In genomic region chr9:27758709-27759108, GRCm38 (mm10) we compare ENCODE assay signal across 17 mouse cellular contexts. TPM values are rescaled to one million over a fixed set of nuclear protein-coding genes. Genes with fewer than 3 reads are reported as not detected.
DNase-seq lines count a peak whose midpoint lies in the region.
"Had no signal": no experiment of that assay in that cellular context is flagged by ENCODE, and none has a peak within 500 bp of the region (broad histone marks: within the 10 kb centered on the region; RNA-seq: fewer than 3 reads in every experiment).

No protein-coding gene starts in this region.

- peak; percentile 27 for DNase-seq in heart, adult 11 months
- no peak for DNase-seq in heart, adult 8-10 months (ENCODE audit: low spot score)
- DNase-seq in NIH3T3 (ENCODE audit: low read depth) = peak; percentile 56
- DNase-seq in kidney, postnatal 4 days = no peak
- DNase-seq in layer of hippocampus, postnatal 14 days (ENCODE audit: low spot score in 2 of 2) = no peak
- DNase-seq: adrenal gland, adult 8-10 months; adrenal gland, postnatal 14 days; adrenal gland, postnatal 36 days; cerebellum, adult 11-12 months; cerebellum, adult 2 months; cerebellum, adult 9-10 months; cerebellum, postnatal 10 days; cerebellum, postnatal 36 days; embryo, embryonic 11 days; forebrain, postnatal 0 days had no signal

RNA-seq across cellular contexts. Expression of gene Opcml, which starts 31.9 kb away (rescaled TPM):
- total RNA-seq in heart, adult 8-10 months (2022) = 1 to 10 TPM in 3 of 4 experiments, under 1 TPM in 1; 0.87 to 1.2 (median 1.1) TPM
- total RNA-seq in layer of hippocampus, postnatal 14 days (2021) = 100 to 1,000 TPM; 318 to 348 TPM
- total RNA-seq: common myeloid progenitor, adult 5-6 weeks; MEL had no signal

Comparison
In these comparisons a context has a peak if more than half of its experiments do, and no peak if none do; other contexts are left out.
1. DNase-seq: peak in heart, adult 11 months (single experiment) and NIH3T3 (single experiment); none in heart, adult 8-10 months (single experiment), kidney, postnatal 4 days (0 of 2) and layer of hippocampus, postnatal 14 days (0 of 2).
2. RNA of gene Opcml, which starts 31.9 kb away (total RNA-seq): 318 to 348 TPM in layer of hippocampus, postnatal 14 days; 0.87 to 1.2 TPM in heart, adult 8-10 months; every median in the first group is over 100 times any median in the second.